Mouse (Mus musculus): ENCODE data around the gene Katnbl1.

- peak; percentile 96 for TF ChIP-seq CTCF (IDR thresholded peaks at IDR 0.05; ENCODE audit: borderline replicate concordance, insufficient read depth, low read length)
- peak; percentile 76 for TF ChIP-seq POLR2A (IDR thresholded peaks at IDR 0.05; ENCODE audit: low read depth, low read length)
Observed at GRCm38 (mm10) chr2:112378973-112379898, at the start of gene Katnbl1.
